Mouse (Mus musculus) erythroblast, embryonic 14.5 days (primary cell): ENCODE data around the gene Ripply1.

Source experiments
- GATA1 ChIP-seq: IDR thresholded peaks from 2 replicates; pipeline ENCODE4 v1.6.1; 2012; ENCODE audit warnings: low read length, inconsistent platforms, mixed read lengths
- TAL1 ChIP-seq: IDR thresholded peaks from 3 replicates; pipeline ENCODE4 v1.6.1; 2012; ENCODE audit warnings: low read length, inconsistent platforms, mixed read lengths

DNA sequence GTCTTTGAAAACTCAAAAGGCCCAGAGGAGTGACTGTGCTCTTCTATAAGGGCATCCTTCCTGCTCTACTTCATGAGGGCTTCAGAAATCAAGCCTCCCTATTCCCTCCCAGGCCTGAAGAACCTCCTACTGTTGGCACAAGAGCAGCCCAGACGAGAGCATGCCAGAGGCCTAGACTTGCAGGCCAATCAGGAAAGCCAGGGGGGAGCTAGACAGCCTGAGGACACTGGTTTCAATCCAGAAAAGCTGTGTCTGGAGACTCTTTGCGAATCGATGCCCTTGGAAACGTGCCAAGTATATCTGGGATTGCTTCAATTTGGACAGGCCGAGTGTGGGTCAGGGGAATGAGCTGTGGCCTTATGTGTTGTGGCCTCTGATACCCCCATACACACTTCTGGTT is 2.8 kb downstream of the Ripply1 start:
- no peak for TF ChIP-seq GATA1
- no peak for TF ChIP-seq TAL1
